Mouse (Mus musculus) intestine, embryonic 15.5 days (tissue): Measurements from ENCODE around the gene Apela. TPM values are rescaled to one million over a fixed set of nuclear protein-coding genes. Genes with fewer than 3 reads are reported as not detected.
A peak's percentile ranks its signal among the peaks of the same experiment; 100 is the strongest.

ENCODE experiments used
- ATAC-seq: fragments of 200-750 bp; cut with Nextera tagmentation; 2 replicates; pipeline ENCODE4 v1.8.0; 2017; ENCODE audit warnings: moderate TSS enrichment, moderate library complexity
- H3K27ac ChIP-seq: fragments of 300-500 bp; sonication (generic); 2 replicates; pipeline ENCODE4 v1.5.1; 2015; ENCODE audit warnings: mild to moderate bottlenecking, inconsistent platforms
- H3K27me3 ChIP-seq: fragments of 300-500 bp; sonication (generic); replicated peaks from 2 replicates; pipeline ENCODE4 v1.6.1; 2015; ENCODE audit warnings: inconsistent platforms
- H3K36me3 ChIP-seq: fragments of 300-500 bp; sonication (generic); 2 replicates; pipeline ENCODE4 v1.6.1; 2015; ENCODE audit warnings: inconsistent platforms
- H3K4me1 ChIP-seq: fragments of 300-500 bp; sonication (generic); replicated peaks from 2 replicates; pipeline ENCODE4 v1.6.1; 2015; ENCODE audit warnings: inconsistent platforms
- H3K4me2 ChIP-seq: fragments of 300-500 bp; sonication (generic); replicated peaks from 2 replicates; pipeline ENCODE4 v1.6.1; 2015; ENCODE audit warnings: mild to moderate bottlenecking, inconsistent platforms
- H3K4me3 ChIP-seq: fragments of 300-500 bp; sonication (generic); replicated peaks from 2 replicates; pipeline ENCODE4 v1.5.1; 2015; ENCODE audit warnings: inconsistent platforms
- H3K9ac ChIP-seq: fragments of 300-500 bp; sonication (generic); 2 replicates; pipeline ENCODE4 v1.6.1; 2015; ENCODE audit warnings: inconsistent platforms
- H3K9me3 ChIP-seq: fragments of 300-500 bp; sonication (generic); 2 replicates; pipeline ENCODE4 v1.6.1; 2016; ENCODE audit warnings: inconsistent platforms
- WGBS: fragments of 180-500 bp; shearing (Covaris S2); methylation state at CpG from one replicate; pipeline ENCODE4 v1.1.7; 2015; 5-methylcytosine and 5-hydroxymethylcytosine counted together
- polyA plus RNA-seq: library from polyadenylated mRNA; unstranded; fragments of >200 nt; fragmentation: Nextera tagmentation; extraction: Ambion mirVana; gene quantifications from 2 replicates; pipeline ENCODE4 v1.2.1, GENCODE M21; 2015

Apela gene
- polyA plus RNA-seq = 3.6 and 6.9 TPM in 2 replicates

DNA sequence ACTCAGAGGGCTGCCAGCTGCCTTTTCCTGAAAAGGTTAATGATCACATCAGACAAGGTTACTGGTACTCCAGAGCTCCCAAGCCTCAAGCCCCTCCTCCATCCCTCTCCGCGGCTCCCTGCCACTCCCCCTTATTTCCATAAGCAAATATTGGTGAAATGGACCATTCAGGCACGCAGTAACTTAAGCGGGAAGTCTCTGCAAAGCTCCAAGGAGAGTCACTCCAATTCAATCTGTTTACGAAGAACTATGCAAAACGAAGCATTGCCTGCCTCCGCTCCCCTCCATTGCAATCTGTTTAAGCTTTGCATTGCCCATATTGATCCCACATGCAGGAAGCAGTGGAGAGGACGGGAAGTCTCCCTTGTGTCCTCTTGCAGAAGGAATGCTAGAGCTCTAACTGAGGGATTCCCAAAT is at the start of gene Apela:
TSS of gene Apela (minus strand) at position 220 of the 417 bp plus-strand sequence.
- WGBS = under 1% methylated on average over 8 of the region's 8 CpGs
- Histone ChIP-seq H3K9ac (peak within 1 kb of the TSS; percentile 20; the same call in 1 of the 2 replicates), H3K27me3 (no peaks in the 10 kb centered on the region), H3K27ac (peak within 1 kb of the TSS; percentile 58; the same call in 1 of the 2 replicates), H3K4me3 (peak within 1 kb of the TSS; percentile 30), H3K36me3 (no peaks in the 10 kb centered on the region), H3K4me1 (0 out of 2 replicates have a peak, but pooled peaks cover 5% of the 10 kb centered on the region), H3K9me3 (no peaks in the 10 kb centered on the region), H3K4me2 (peak within 1 kb of the TSS; percentile 74)
- ATAC-seq = peak; percentile 93

DNA sequence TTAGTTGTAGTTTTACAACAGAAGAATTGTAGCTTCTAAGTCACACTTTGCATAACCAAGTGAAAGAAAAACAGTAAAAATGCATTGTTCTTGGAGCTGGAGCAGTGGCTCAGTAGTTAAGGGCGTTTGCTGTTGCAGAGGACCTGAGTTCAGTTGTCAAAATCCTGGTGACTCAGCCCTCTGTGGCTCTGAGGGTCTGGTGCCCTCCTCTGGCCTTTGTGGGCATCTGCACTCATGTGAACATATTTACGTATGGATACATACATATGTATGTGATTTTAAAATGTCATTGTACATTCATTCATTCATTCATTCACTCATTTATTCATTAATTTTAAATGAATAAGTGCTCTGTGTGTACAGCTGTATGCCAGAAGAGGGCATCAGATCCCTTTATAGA is 48.5 kb upstream of the Apela start:
- no peak for ATAC-seq
- no peak overlapping the region for H3K27ac ChIP-seq
- H3K36me3 ChIP-seq = no peaks in the 10 kb centered on the region
- H3K4me2 ChIP-seq = no peak overlapping the region
- H3K27me3 ChIP-seq = no peaks in the 10 kb centered on the region
- no peaks in the 10 kb centered on the region for H3K9me3 ChIP-seq
- H3K9ac ChIP-seq = no peak overlapping the region
- H3K4me1 ChIP-seq = no peaks in the 10 kb centered on the region
- WGBS = 78% methylated on average over 2 of the region's 2 CpGs
- H3K4me3 ChIP-seq = no peak overlapping the region

- Histone ChIP-seq H3K27me3 (no peaks in the 10 kb centered on the region), H3K4me3 (no peak overlapping the region), H3K27ac (no peak overlapping the region), H3K36me3 (no peaks in the 10 kb centered on the region), H3K9me3 (no peaks in the 10 kb centered on the region), H3K9ac (no peak overlapping the region), H3K4me2 (no peak overlapping the region), H3K4me1 (no peaks in the 10 kb centered on the region)
- WGBS = 71% methylated on average over 9 of the region's 9 CpGs
- ATAC-seq = no peak
Measured at GRCm38 (mm10) chr8:65080731-65081130, 43.6 kb upstream of the Apela start.

- 84% methylated on average over 2 of the region's 2 CpGs for WGBS
- no peak within 1 kb of the TSS for H3K4me2 ChIP-seq
- no peak within 1 kb of the TSS for H3K4me3 ChIP-seq
- H3K27me3 ChIP-seq = no peaks in the 10 kb centered on the region
- no peaks in the 10 kb centered on the region for H3K9me3 ChIP-seq
- no peak for ATAC-seq
- H3K4me1 ChIP-seq = no peaks in the 10 kb centered on the region
- no peak within 1 kb of the TSS for H3K27ac ChIP-seq
- H3K36me3 ChIP-seq = no peaks in the 10 kb centered on the region
- H3K9ac ChIP-seq = no peak within 1 kb of the TSS
Measured at GRCm38 (mm10) chr8:65074733-65075132, 37.6 kb upstream of the Apela start, which contains the start of gene Gm10663. Gm10663 (plus strand) TSS chr8:65075033.

DNA sequence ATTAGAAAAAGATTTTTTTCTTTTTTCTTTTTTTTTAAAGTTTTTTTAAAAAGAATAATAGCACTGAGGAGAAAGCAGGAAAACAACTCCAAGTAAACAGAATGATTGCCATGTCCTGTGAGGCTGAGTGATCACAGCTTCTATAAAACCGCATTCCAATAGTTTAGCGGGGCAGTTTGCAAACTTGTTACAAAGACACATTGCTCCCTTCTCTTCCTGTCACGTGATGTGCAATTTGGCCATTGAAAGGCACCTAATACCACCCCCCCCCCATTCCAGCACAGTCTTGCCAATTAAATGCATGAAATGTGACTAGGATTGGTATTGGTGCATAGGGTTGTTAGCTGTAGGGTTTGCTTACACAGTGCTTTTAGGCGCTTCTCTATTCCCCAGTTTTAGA is 33.9 kb upstream of the Apela start:
- no peak overlapping the region for H3K4me3 ChIP-seq
- H3K4me2 ChIP-seq = no peak overlapping the region
- no peak overlapping the region for H3K27ac ChIP-seq
- ATAC-seq = no peak
- H3K4me1 ChIP-seq = no peaks in the 10 kb centered on the region
- no peaks in the 10 kb centered on the region for H3K27me3 ChIP-seq
- WGBS = 62% methylated on average over 4 of the region's 4 CpGs
- H3K9me3 ChIP-seq = no peaks in the 10 kb centered on the region
- H3K36me3 ChIP-seq = no peaks in the 10 kb centered on the region
- H3K9ac ChIP-seq = no peak overlapping the region

- H3K36me3 ChIP-seq = no peaks in the 10 kb centered on the region
- no peaks in the 10 kb centered on the region for H3K4me1 ChIP-seq
- H3K4me3 ChIP-seq = no peak overlapping the region
- no peak for ATAC-seq
- 84% methylated on average over 4 of the region's 4 CpGs for WGBS
- H3K9me3 ChIP-seq = no peaks in the 10 kb centered on the region
- no peak overlapping the region for H3K27ac ChIP-seq
- H3K4me2 ChIP-seq = no peak overlapping the region
- H3K9ac ChIP-seq = no peak overlapping the region
- no peaks in the 10 kb centered on the region for H3K27me3 ChIP-seq
Measured at GRCm38 (mm10) chr8:65068473-65068819, 31.3 kb upstream of the Apela start.

GRCm38 (mm10) chr8:65067694-65068472 is 30.7 kb upstream of the Apela start:
- H3K27me3 ChIP-seq = no peaks in the 10 kb centered on the region
- H3K9me3 ChIP-seq = no peaks in the 10 kb centered on the region
- 46% methylated on average over 10 of the region's 10 CpGs for WGBS
- no peak overlapping the region for H3K27ac ChIP-seq
- H3K4me2 ChIP-seq = no peak overlapping the region
- no peaks in the 10 kb centered on the region for H3K4me1 ChIP-seq
- no peak overlapping the region for H3K9ac ChIP-seq
- H3K36me3 ChIP-seq = no peaks in the 10 kb centered on the region
- no peak overlapping the region for H3K4me3 ChIP-seq
- no peak for ATAC-seq

DNA sequence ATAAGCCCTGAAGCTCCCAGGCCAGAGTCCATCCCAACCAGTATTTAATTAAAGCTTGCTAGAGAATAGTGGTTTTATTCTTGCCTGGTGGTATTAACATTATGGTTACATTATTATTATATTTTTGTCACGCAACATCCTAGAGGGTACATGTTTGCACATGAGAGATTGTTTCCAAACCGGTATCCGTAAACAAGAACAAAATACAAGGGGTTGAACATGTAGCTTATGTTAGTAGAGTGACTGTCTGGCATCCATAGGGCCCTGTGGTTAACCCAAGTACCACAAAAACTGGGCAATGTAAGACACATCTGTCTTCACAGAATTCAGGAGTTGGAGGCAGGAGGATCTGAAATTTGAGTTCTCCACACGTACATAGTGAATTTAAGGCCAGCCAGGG is 29.9 kb upstream of the Apela start:
- ATAC-seq = no peak

DNA sequence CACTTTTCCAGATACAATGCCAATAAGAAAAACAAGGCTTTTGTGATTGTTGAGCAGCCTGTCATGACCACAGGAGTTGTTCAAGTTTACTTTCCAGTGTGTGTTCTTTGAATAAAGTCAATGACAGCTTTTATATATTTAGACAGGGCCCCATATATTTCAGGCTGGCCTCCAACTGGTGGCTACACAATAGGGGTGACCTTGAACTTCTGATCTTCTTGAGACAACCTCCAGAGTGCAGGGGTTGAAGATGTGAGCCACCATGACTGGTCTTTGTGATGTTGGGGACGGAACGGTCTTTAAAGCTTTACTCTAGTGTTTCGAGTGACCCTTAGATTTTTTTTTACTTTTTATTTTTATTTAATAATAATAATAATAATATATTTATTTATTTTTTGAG is 28.5 kb upstream of the Apela start:
- 98% methylated on average over 3 of the region's 3 CpGs for WGBS
- no peak overlapping the region for H3K27ac ChIP-seq
- no peaks in the 10 kb centered on the region for H3K4me1 ChIP-seq
- H3K4me3 ChIP-seq = no peak overlapping the region
- H3K36me3 ChIP-seq = no peaks in the 10 kb centered on the region
- no peak overlapping the region for H3K9ac ChIP-seq
- no peak overlapping the region for H3K4me2 ChIP-seq
- ATAC-seq = no peak
- H3K27me3 ChIP-seq = no peaks in the 10 kb centered on the region
- H3K9me3 ChIP-seq = no peaks in the 10 kb centered on the region

More for the DNA sequence above, 29.9 kb upstream of the Apela start:
- H3K9me3 ChIP-seq = no peaks in the 10 kb centered on the region
- H3K4me2 ChIP-seq = no peak overlapping the region
- H3K27ac ChIP-seq = no peak overlapping the region
- no peaks in the 10 kb centered on the region for H3K27me3 ChIP-seq
- H3K36me3 ChIP-seq = no peaks in the 10 kb centered on the region
- no peak overlapping the region for H3K9ac ChIP-seq
- H3K4me1 ChIP-seq = no peaks in the 10 kb centered on the region
- H3K4me3 ChIP-seq = no peak overlapping the region
- WGBS = 90% methylated on average over 4 of the region's 4 CpGs

DNA sequence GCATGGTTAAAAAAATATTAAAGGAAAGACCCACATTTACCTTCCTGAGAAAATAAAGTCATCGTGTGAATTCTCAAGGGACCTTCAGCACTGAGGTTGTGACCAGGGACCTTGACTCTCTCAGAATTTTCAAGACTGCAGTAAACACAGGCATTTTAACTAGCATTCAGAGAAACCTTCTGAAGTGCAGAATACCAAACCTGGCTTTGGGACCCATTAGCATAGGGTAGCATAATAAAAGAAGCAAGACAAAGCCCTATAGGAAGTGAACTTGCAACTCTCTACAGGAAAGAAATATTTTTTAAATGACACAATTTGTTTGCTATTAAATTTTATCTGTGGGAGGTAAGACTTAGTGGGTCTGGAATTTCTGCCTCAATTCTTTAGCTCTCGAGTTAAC is 26.9 kb upstream of the Apela start:
- H3K27me3 ChIP-seq = no peaks in the 10 kb centered on the region
- ATAC-seq = no peak

DNA sequence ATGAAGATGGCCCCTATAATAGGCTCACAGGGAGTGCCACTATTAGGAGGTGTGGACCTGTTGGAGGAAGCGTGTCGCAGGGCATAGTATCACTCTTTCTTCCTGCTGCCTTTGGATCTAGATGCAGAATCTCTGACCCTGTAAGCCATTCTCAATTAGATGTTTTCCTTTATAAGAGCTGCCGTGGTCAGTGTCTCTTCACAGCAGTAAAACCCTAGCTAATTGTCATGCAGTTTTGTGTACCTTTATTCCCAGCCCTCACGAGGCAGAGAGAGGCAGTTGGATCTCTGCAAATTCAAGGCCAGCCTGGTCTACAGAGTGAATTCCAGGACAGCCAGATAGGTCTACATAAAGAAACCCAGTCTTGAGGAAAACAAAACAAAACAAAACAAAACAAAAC is 25.1 kb upstream of the Apela start:
- WGBS = 79% methylated on average over 4 of the region's 4 CpGs
- no peak overlapping the region for H3K27ac ChIP-seq
- H3K9me3 ChIP-seq = no peaks in the 10 kb centered on the region
- ATAC-seq = no peak
- no peaks in the 10 kb centered on the region for H3K27me3 ChIP-seq
- H3K4me2 ChIP-seq = no peak overlapping the region
- H3K9ac ChIP-seq = no peak overlapping the region
- H3K36me3 ChIP-seq = no peaks in the 10 kb centered on the region
- no peaks in the 10 kb centered on the region for H3K4me1 ChIP-seq
- H3K4me3 ChIP-seq = no peak overlapping the region

More for the DNA sequence above, 26.9 kb upstream of the Apela start:
- no peaks in the 10 kb centered on the region for H3K9me3 ChIP-seq
- H3K9ac ChIP-seq = no peak overlapping the region
- no peak overlapping the region for H3K27ac ChIP-seq
- H3K4me3 ChIP-seq = no peak overlapping the region
- no peak overlapping the region for H3K4me2 ChIP-seq
- H3K4me1 ChIP-seq = no peaks in the 10 kb centered on the region
- no peaks in the 10 kb centered on the region for H3K36me3 ChIP-seq
- 54% methylated on average over 2 of the region's 2 CpGs for WGBS

- Histone ChIP-seq H3K27ac (no peak overlapping the region), H3K4me3 (no peak overlapping the region), H3K4me2 (no peak overlapping the region), H3K9ac (no peak overlapping the region), H3K4me1 (peaks cover 3% of the 10 kb centered on the region; the same call in 1 of the 2 replicates), H3K27me3 (no peaks in the 10 kb centered on the region), H3K36me3 (no peaks in the 10 kb centered on the region), H3K9me3 (no peaks in the 10 kb centered on the region)
- ATAC-seq = no peak
- 97% methylated on average over 4 of the region's 4 CpGs for WGBS
Measured at GRCm38 (mm10) chr8:65056722-65057121, 19.6 kb upstream of the Apela start.

DNA sequence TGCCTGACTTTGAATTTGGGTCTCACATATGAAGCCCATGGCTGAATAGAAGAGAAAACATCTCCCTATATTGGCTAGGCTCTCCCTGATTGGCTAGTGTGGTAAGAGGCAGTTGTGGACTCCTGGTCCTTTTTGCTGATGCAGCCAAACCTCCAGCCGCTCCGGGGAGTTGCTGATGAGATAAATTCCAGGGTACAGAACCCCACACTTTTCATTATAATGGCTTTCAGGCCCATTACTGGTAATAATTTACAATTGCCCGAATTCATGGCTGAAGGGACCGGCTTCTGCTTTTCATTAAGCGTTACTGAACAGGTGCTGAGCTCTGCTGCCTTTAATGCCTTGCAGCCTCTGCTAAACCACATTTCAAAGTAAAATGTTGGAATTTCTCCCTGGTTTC is 16.8 kb upstream of the Apela start:
- Histone ChIP-seq H3K27ac (no peak overlapping the region), H3K27me3 (no peaks in the 10 kb centered on the region), H3K9ac (no peak overlapping the region), H3K4me1 (peaks cover 3% of the 10 kb centered on the region; the same call in 1 of the 2 replicates), H3K4me3 (no peak overlapping the region), H3K36me3 (no peaks in the 10 kb centered on the region), H3K4me2 (no peak overlapping the region), H3K9me3 (no peaks in the 10 kb centered on the region)
- no peak for ATAC-seq
- 40% methylated on average over 5 of the region's 5 CpGs for WGBS
